Mouse (Mus musculus): ENCODE data around the gene Wrb. TPM values are rescaled to one million over a fixed set of nuclear protein-coding genes. Genes with fewer than 3 reads are reported as not detected.

Wrb gene
- polyA plus RNA-seq, 1 experiment: 44.6 TPM

DNA sequence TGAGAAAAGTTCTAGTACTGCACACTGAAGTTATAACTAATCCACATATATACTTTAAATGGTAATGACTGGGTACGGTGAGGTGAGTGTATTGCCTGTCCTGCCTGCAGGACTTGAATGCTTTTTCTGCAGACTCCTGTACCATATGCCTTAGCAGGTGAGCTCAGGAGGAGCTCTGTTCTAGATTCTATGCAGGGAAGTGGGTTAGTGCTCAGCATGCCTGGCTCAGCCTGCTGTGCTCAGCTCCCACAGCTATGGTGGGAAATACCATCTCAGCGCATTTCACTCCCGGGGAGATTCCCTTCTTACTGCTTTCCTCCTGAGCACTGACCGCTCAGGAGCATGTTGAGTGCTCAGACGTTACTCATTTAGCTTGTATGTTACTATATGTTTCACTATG is 42.4 kb downstream of the Wrb start:
- no peaks in the 10 kb centered on the region for H3K36me3 ChIP-seq (ENCODE audit: control insufficient read depth, insufficient read depth, low read length)
- H3K4me1 ChIP-seq (replicated peaks; ENCODE audit: control insufficient read depth, insufficient read depth, low read length): peaks cover 4% of the 10 kb centered on the region; the same call in 1 of the 2 replicates
- H3K27me3 ChIP-seq (ENCODE audit: control insufficient read depth, insufficient read depth, low read length): no peaks in the 10 kb centered on the region
- H3K4me3 ChIP-seq (ENCODE audit: control insufficient read depth, insufficient read depth, low read length): no peak overlapping the region
- 92% methylated on average over 5 of the region's 5 CpGs for WGBS
- no peak overlapping the region for H3K27ac ChIP-seq (ENCODE audit: control insufficient read depth, insufficient read depth, low read length)
- TF ChIP-seq POLR2A (IDR thresholded peaks at IDR 0.05; ENCODE audit: control insufficient read depth, extremely low read depth, insufficient read depth, low read length, poor library complexity) (no peak), CTCF (IDR thresholded peaks at IDR 0.05; ENCODE audit: borderline replicate concordance, control insufficient read depth, extremely low read depth, insufficient read depth, low read length, poor library complexity) (no peak)
- no peak for DNase-seq

DNA sequence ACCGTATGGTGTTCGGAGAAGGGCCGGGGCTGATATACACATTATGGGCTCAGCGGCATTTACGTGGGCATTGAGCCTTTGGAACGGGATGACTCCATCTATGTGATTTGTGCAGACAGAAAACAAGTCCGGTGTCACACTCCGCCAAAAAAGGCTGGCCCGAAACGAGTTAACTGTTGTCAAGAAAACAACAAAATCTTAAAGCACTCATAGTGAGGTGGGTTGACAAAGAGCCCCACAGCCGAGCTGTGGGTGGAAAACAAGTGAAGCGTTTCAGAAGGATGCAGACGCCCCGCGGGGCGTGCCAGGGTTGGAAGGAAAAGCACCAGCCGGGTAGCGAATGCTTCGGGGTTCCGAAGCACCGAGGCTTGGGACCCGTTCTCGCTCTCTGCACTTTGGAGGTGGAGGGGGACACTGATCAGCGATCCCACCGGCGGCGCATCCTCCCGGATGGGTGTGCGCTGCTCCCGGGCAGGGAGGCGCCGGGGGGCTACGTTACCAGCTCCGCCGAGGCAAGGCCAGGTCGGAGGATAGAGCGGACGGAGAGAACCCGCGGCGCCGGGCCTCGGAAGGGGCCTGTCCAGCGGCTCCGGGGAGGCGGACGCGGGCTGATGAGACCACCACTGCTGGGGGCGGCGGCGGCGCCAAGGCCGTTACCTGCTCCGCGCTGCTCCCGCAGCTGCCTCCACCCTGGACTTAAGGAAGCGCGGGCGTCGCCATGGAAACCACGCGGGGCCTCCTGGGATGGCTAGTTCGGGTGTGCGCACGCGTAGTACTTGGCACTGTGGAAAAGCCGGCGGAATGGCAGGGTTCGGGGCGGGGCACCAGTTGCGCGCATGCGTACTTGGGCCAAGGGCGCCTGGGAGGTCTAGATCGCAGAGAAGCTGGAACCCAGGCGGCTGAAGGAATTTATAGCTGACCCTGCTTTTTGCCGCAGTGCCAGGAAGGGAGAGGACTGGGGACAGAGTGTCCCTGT is 46.6 kb downstream of the Wrb start, which contains the start of gene Lca5l:
Gene Lca5l, minus strand, starts transcription at position 741 of the 976 bp plus-strand sequence.
- H3K36me3 ChIP-seq (ENCODE audit: control insufficient read depth, insufficient read depth, low read length): no peaks in the 10 kb centered on the region
- WGBS: 2% methylated on average over 77 of the region's 77 CpGs
- TF ChIP-seq POLR2A (IDR thresholded peaks at IDR 0.05; ENCODE audit: control insufficient read depth, extremely low read depth, insufficient read depth, low read length, poor library complexity): 0 out of 2 replicates have a peak, but pooled peaks have one; percentile 18
- no peak for TF ChIP-seq CTCF (IDR thresholded peaks at IDR 0.05; ENCODE audit: borderline replicate concordance, control insufficient read depth, extremely low read depth, insufficient read depth, low read length, poor library complexity)
- peaks cover 4% of the 10 kb centered on the region; the same call in 1 of the 2 replicates for H3K4me1 ChIP-seq (replicated peaks; ENCODE audit: control insufficient read depth, insufficient read depth, low read length)
- peak; percentile 99 for DNase-seq
- no peaks in the 10 kb centered on the region for H3K27me3 ChIP-seq (ENCODE audit: control insufficient read depth, insufficient read depth, low read length)
- no peak within 1 kb of the TSS for H3K27ac ChIP-seq (ENCODE audit: control insufficient read depth, insufficient read depth, low read length)
- peak within 1 kb of the TSS; percentile 95 for H3K4me3 ChIP-seq (ENCODE audit: control insufficient read depth, insufficient read depth, low read length)

DNA sequence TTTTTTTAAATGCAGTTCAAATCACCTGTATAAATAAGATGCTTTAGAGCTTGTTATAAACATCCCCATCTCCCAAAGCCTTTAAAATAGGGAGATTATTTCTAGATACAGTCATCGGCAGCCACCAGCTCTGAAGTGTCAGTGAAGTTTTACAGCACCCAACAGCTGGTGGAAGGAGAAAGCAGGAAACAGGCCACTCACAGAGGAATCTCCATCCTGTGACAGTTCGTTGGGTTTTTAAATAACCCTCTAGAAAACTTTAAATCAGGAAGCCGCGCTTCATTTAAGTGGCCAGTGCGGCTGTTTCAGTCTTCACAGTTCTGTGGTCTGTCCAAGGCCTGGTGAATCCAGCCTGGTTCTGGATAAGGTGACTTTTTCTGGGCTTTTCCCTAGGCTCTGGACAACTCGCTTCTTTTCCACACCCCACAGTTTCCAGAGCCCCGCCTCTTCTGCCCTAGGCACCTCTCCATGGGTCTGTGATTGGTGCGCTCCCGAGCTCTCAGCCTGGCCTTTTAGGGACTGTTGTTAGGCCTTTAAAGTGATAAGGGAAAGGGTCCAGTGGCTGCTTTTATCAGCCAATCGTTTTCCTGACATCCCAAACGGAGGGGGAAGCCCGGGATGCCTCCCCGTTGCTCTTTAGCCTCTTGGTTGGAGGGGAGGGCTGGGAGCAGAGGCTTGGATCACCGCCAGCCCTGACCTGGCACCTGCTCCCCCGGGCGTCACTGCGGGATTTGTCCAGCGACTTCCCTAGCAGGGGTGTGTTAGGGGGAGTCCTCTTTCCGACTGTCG is 54.9 kb downstream of the Wrb start, which contains the start of gene Sh3bgr:
Gene Sh3bgr, plus strand, starts transcription at position 538 of the 789 bp plus-strand sequence.
- WGBS: 11% methylated on average over 20 of the region's 20 CpGs
- no peak for DNase-seq
- H3K27me3 ChIP-seq (ENCODE audit: control insufficient read depth, insufficient read depth, low read length): no peaks in the 10 kb centered on the region
- no peak within 1 kb of the TSS for H3K4me3 ChIP-seq (ENCODE audit: control insufficient read depth, insufficient read depth, low read length)
- no peaks in the 10 kb centered on the region for H3K36me3 ChIP-seq (ENCODE audit: control insufficient read depth, insufficient read depth, low read length)
- no peak for TF ChIP-seq CTCF (IDR thresholded peaks at IDR 0.05; ENCODE audit: borderline replicate concordance, control insufficient read depth, extremely low read depth, insufficient read depth, low read length, poor library complexity)
- TF ChIP-seq POLR2A (IDR thresholded peaks at IDR 0.05; ENCODE audit: control insufficient read depth, extremely low read depth, insufficient read depth, low read length, poor library complexity): no peak
- H3K4me1 ChIP-seq (replicated peaks; ENCODE audit: control insufficient read depth, insufficient read depth, low read length): no peaks in the 10 kb centered on the region
- no peak within 1 kb of the TSS for H3K27ac ChIP-seq (ENCODE audit: control insufficient read depth, insufficient read depth, low read length)

- Histone ChIP-seq H3K27me3 (ENCODE audit: control insufficient read depth, insufficient read depth, low read length) (no peaks in the 10 kb centered on the region), H3K27ac (ENCODE audit: control insufficient read depth, insufficient read depth, low read length) (no peak overlapping the region), H3K4me1 (replicated peaks; ENCODE audit: control insufficient read depth, insufficient read depth, low read length) (no peaks in the 10 kb centered on the region), H3K36me3 (ENCODE audit: control insufficient read depth, insufficient read depth, low read length) (no peaks in the 10 kb centered on the region), H3K4me3 (ENCODE audit: control insufficient read depth, insufficient read depth, low read length) (no peak overlapping the region)
- TF ChIP-seq CTCF (IDR thresholded peaks at IDR 0.05; ENCODE audit: borderline replicate concordance, control insufficient read depth, extremely low read depth, insufficient read depth, low read length, poor library complexity) (no peak), POLR2A (IDR thresholded peaks at IDR 0.05; ENCODE audit: control insufficient read depth, extremely low read depth, insufficient read depth, low read length, poor library complexity) (no peak)
- 83% methylated on average over 9 of the region's 9 CpGs for WGBS
- no peak for DNase-seq
These were observed 55.5 kb downstream of the Wrb start for GRCm38 (mm10) chr16:96200702-96201028.

DNA sequence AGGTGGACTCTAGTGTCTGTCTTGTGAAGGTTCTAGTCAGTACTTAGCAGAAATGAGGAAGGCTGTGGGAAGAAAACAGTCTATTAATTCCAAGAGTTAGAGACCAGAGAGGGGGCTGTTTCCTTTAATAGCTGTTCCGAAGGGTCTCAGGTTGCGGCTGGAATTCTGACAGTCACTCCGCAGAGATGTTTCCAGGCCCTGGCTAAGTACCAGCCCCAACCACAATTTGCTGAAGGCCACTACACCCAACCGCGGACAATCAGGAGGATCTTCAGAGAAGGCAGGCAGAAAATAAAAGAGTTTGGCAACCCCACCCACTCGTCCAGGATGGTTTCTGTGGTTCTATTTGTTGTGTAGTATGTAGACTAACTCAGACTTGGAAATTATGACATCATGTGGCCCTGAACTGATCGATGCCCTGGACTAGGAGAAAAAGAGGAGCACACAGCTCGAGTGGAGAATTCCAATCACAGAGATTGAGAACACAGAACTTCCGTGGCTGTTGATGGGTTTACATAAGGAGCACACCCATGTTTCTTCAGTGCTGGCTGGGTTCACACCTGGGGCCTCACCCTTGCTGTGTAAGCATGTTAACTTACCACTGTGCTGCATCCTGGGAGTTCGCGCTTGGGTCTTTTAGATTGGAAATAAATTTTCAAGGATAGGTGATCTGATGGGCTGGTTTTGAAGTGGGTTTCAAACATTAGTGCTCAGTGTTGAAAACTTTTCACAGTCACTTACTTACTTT is 56.5 kb downstream of the Wrb start:
- TF ChIP-seq POLR2A (IDR thresholded peaks at IDR 0.05; ENCODE audit: control insufficient read depth, extremely low read depth, insufficient read depth, low read length, poor library complexity) (no peak), CTCF (IDR thresholded peaks at IDR 0.05; ENCODE audit: borderline replicate concordance, control insufficient read depth, extremely low read depth, insufficient read depth, low read length, poor library complexity) (no peak)
- Histone ChIP-seq H3K4me3 (ENCODE audit: control insufficient read depth, insufficient read depth, low read length) (no peak overlapping the region), H3K27me3 (ENCODE audit: control insufficient read depth, insufficient read depth, low read length) (no peaks in the 10 kb centered on the region), H3K4me1 (replicated peaks; ENCODE audit: control insufficient read depth, insufficient read depth, low read length) (no peaks in the 10 kb centered on the region), H3K27ac (ENCODE audit: control insufficient read depth, insufficient read depth, low read length) (no peak overlapping the region), H3K36me3 (ENCODE audit: control insufficient read depth, insufficient read depth, low read length) (no peaks in the 10 kb centered on the region)
- no peak for DNase-seq
- 88% methylated on average over 11 of the region's 11 CpGs for WGBS

Other genes with a start within 250 kb of the Wrb start
- 31.1 and 35.9 TPM in 2 replicates for gene Psmg1, start 154.4 kb upstream of the Wrb start, polyA plus RNA-seq (2012; rRNA removed)
- gene Brwd1, start 62.9 kb upstream of the Wrb start, polyA plus RNA-seq (2012; rRNA removed): 48.5 and 62.1 TPM in 2 replicates
- 28.5 and 31.4 TPM in 2 replicates for gene Hmgn1, start 17.7 kb upstream of the Wrb start, polyA plus RNA-seq (2012; rRNA removed)
- 0.18 and 0.34 TPM in 2 replicates for gene Lca5l, start 46.9 kb downstream of the Wrb start, polyA plus RNA-seq (2012; rRNA removed)
- gene Sh3bgr, start 55.0 kb downstream of the Wrb start, polyA plus RNA-seq (2012; rRNA removed): 0.43 and 8.9 TPM in 2 replicates
- gene B3galt5, start 90.4 kb downstream of the Wrb start, polyA plus RNA-seq (2012; rRNA removed): 3.5 and 3.8 TPM in 2 replicates